Mouse (Mus musculus) liver, embryonic 14.5 days (tissue): Measurements from ENCODE around the gene Klrg1.

Experiments used
- CTCF ChIP-seq: IDR thresholded peaks from 2 replicates; pipeline ENCODE4 v1.5.1; 2016; ENCODE audit warnings: antibody characterized with exemption, low read depth, control low read depth
- EP300 ChIP-seq: IDR thresholded peaks from 2 replicates; pipeline ENCODE4 v1.6.1; 2016; ENCODE audit warnings: antibody characterized with exemption, low read depth

DNA sequence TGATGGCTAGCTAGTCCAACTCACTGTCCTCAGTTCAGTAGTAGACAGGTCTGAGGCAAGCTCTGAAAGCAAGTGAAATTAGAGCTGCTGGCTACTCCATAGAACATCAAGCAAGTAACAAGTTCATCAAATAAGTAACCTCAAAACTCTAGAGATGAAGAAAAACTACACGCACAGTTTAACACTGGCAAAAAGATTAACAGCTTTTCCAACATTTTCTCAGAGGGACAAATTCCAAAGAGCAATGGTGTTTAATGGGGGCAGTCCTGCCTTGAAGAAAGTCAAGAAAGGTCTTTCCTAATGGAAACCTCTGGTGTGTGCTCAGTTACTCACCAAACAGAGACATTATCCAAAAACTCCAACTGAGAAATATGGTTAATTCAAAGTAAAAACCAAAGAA, 36.0 kb upstream of the Klrg1 start:
- TF ChIP-seq CTCF: no peak
- TF ChIP-seq EP300: no peak
